Mouse (Mus musculus) myocyte (in vitro differentiated cells): Measurements from ENCODE around the gene Zfp618. TPM values are rescaled to one million over a fixed set of nuclear protein-coding genes. Genes with fewer than 3 reads are reported as not detected.

Experiments used
- H3K27me3 ChIP-seq: one replicate; pipeline ENCODE4 v1.6.1; 2011; ENCODE audit not compliant: control insufficient read depth, insufficient read depth, insufficient read length
- H3K36me3 ChIP-seq: one replicate; pipeline ENCODE4 v1.6.1; 2011; ENCODE audit not compliant: control insufficient read depth, insufficient read depth
- H3K4me2 ChIP-seq: one replicate; pipeline ENCODE4 v1.6.1; 2011; ENCODE audit warnings: low read depth, control low read depth
- H3K4me3 ChIP-seq: one replicate; pipeline ENCODE4 v1.5.1; 2011; ENCODE audit warnings: mild to moderate bottlenecking, control low read depth, moderate library complexity
- H3K79me2 ChIP-seq: one replicate; pipeline ENCODE4 v1.6.1; 2011; ENCODE audit not compliant: control insufficient read depth, insufficient read depth
- H3ac ChIP-seq: one replicate; pipeline ENCODE4 v1.6.1; 2011; ENCODE audit not compliant: control insufficient read depth, insufficient read length
- CEBPB ChIP-seq: IDR thresholded peaks from 2 replicates; pipeline ENCODE4 v1.6.1; 2011; ENCODE audit warnings: mild to moderate bottlenecking, moderate library complexity; ENCODE audit not compliant: poor library complexity, insufficient read depth, severe bottlenecking
- E2F4 ChIP-seq: IDR thresholded peaks from one replicate; pipeline ENCODE4 v1.6.1; 2011; ENCODE audit warnings: mild to moderate bottlenecking, control low read depth, moderate library complexity; ENCODE audit not compliant: insufficient read depth
- MAX ChIP-seq: IDR thresholded peaks from one replicate; pipeline ENCODE4 v1.6.1; 2011; ENCODE audit warnings: low read depth, mild to moderate bottlenecking, control low read depth
- MYOD1 ChIP-seq, 3 experiments: IDR thresholded peaks; one replicate each; pipeline ENCODE4 v1.6.1; 2011; ENCODE audit warnings: control low read depth in 2 of 3, low read depth in 2 of 3, mild to moderate bottlenecking in 2 of 3, moderate library complexity in 1 of 3; ENCODE audit not compliant: insufficient read length in 2 of 3, control insufficient read depth in 1 of 3
- MYOG ChIP-seq, 3 experiments: IDR thresholded peaks; one replicate each; pipeline ENCODE4 v1.6.1; 2011; ENCODE audit warnings: control low read depth in 2 of 3, low read depth in 2 of 3, mild to moderate bottlenecking in 2 of 3; ENCODE audit not compliant: insufficient read length in 2 of 3, control insufficient read depth in 1 of 3, insufficient read depth in 1 of 3
- POLR2A ChIP-seq: IDR thresholded peaks from one replicate; pipeline ENCODE4 v1.6.1; 2011; ENCODE audit warnings: low read depth, mild to moderate bottlenecking, control low read depth, moderate library complexity; ENCODE audit not compliant: insufficient read length
- POLR2AphosphoS2 ChIP-seq: IDR thresholded peaks from one replicate; pipeline ENCODE4 v1.6.1; 2011; ENCODE audit warnings: low read depth, control low read depth; ENCODE audit not compliant: insufficient read length
- REST ChIP-seq: IDR thresholded peaks from one replicate; pipeline ENCODE4 v1.6.1; 2011; ENCODE audit warnings: mild to moderate bottlenecking, control low read depth, moderate library complexity; ENCODE audit not compliant: insufficient read depth, insufficient read length
- SRF ChIP-seq: IDR thresholded peaks from one replicate; pipeline ENCODE4 v1.6.1; 2011; ENCODE audit warnings: low read depth; ENCODE audit not compliant: control insufficient read depth, insufficient read length
- TCF12 ChIP-seq: IDR thresholded peaks from one replicate; pipeline ENCODE4 v1.6.1; 2011; ENCODE audit warnings: mild to moderate bottlenecking, control low read depth; ENCODE audit not compliant: poor library complexity, insufficient read depth, severe bottlenecking
- TCF3 ChIP-seq: IDR thresholded peaks from one replicate; pipeline ENCODE4 v1.6.1; 2011; ENCODE audit warnings: low read depth, control low read depth; ENCODE audit not compliant: insufficient read length
- USF1 ChIP-seq: IDR thresholded peaks from one replicate; pipeline ENCODE4 v1.6.1; 2011; ENCODE audit warnings: low read depth, mild to moderate bottlenecking, control low read depth, moderate library complexity
- polyA plus RNA-seq: library from polyadenylated mRNA; unstranded; fragments of >200 nt; fragmentation: generic; extraction: Trizol; gene quantifications from one replicate; pipeline ENCODE4 v1.2.1, GENCODE M21; 2012; ENCODE audit warnings: missing spikeins

Zfp618 gene
- polyA plus RNA-seq, 1 experiment = not detected

DNA sequence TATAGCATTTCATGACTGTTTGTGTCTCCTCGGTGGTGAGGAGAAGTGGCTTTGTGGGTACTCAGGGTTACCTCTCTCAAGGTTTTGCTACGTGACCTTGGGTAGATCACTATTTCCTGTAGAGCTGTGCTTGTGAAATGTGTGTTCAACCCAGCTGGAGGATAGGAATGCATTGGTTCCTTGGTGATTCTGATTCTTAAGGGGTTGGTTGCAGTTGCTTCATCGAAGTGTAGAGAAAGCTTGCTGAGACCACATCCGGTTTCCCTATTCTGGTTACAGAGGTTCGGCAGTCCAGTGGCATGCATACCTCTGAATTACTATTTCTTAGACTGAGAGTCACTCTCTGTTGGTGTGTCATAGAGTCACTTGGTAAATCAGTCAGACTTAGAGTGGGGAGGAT lies 4.2 kb downstream of the Zfp618 start:
- Histone ChIP-seq H3K4me2 (no peak overlapping the region), H3K4me3 (no peak overlapping the region), H3ac (no peak overlapping the region), H3K36me3 (no peaks in the 10 kb centered on the region), H3K79me2 (no peaks in the 10 kb centered on the region), H3K27me3 (peaks cover 5% of the 10 kb centered on the region)
- TF ChIP-seq REST (no peak), USF1 (no peak), E2F4 (no peak), POLR2AphosphoS2 (no peak), SRF (no peak), MYOG (IDR thresholded peaks at IDR 0.05; ENCODE audit: control insufficient read depth in 1 of 3, insufficient read depth in 1 of 3, insufficient read length in 2 of 3, low read depth in 2 of 3) (no peak), MAX (no peak), TCF3 (no peak), TCF12 (no peak), CEBPB (no peak), MYOD1 (IDR thresholded peaks at IDR 0.05; ENCODE audit: control insufficient read depth in 1 of 3, insufficient read length in 2 of 3, low read depth in 2 of 3) (no peak), POLR2A (no peak)

DNA sequence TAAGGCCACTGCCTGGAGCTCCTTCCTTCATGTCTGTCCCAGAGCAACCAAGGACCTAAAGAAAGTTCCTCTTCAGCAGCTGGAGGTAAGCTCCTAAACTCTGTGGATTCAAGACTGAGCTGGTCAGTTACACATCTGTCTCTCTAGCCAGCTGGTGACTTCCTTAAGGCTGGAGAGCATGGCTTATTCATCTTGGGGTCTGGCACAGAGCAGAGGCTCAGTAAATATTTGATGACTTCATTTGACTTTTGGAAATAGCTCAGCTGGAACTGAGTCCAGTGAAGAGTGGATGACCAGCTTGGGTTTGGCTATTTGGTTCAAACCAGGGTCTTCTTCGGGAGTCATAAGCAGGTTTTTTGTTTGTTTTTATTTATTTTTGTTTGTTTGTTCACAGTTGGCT lies 6.6 kb downstream of the Zfp618 start:
- no peak overlapping the region for H3K4me2 ChIP-seq
- H3K36me3 ChIP-seq = no peaks in the 10 kb centered on the region
- no peak overlapping the region for H3ac ChIP-seq
- H3K79me2 ChIP-seq = no peaks in the 10 kb centered on the region
- H3K27me3 ChIP-seq = peaks cover 5% of the 10 kb centered on the region
- TF ChIP-seq TCF12 (no peak), MYOG (IDR thresholded peaks at IDR 0.05; ENCODE audit: control insufficient read depth in 1 of 3, insufficient read depth in 1 of 3, insufficient read length in 2 of 3, low read depth in 2 of 3) (no peak), POLR2AphosphoS2 (no peak), USF1 (no peak), SRF (no peak), TCF3 (no peak), CEBPB (no peak), MYOD1 (IDR thresholded peaks at IDR 0.05; ENCODE audit: control insufficient read depth in 1 of 3, insufficient read length in 2 of 3, low read depth in 2 of 3) (no peak), POLR2A (no peak), E2F4 (no peak), MAX (no peak), REST (no peak)
- no peak overlapping the region for H3K4me3 ChIP-seq

DNA sequence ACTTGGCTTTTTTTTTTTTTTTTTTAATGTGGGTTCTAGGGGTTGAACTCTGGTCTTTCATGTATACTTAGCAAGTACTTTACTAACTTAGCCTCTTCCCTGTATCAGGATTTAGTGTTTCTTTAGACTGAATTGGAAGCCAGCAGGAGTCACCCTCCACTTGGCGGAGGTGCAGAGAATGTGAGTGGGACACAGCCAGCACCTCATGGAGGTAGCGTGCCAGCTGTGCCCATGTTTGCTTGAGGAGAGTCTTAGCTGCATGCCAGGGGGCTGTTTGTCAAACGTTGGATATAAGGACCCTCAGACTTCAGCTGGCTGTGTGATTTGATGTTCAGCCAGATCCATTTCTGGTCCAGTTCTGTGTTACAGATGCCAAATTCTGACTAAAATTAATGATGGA lies 7.7 kb downstream of the Zfp618 start:
- H3ac ChIP-seq = no peak overlapping the region
- no peak for TF ChIP-seq REST
- no peak for TF ChIP-seq MAX
- TF ChIP-seq TCF3 = no peak

DNA sequence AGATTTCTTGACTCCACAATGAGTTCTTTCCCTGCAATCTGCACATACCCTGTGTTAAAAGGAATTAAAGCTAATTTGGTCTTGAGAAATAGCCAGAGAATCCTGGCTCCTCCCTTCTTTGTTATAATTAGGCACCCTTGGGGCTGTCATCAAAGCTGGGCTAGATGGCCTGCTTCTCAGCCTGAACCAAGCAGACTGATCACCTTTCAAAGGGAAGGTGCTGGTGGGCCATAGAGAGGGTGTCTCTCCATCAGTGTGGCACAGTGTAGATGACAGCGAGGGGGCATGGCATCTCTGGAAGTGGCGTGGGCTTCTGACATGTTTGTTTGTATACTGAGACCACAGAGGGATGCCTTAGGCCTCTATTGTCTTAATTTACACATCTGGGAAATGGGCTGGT lies 9.5 kb downstream of the Zfp618 start:
- no peak overlapping the region for H3K4me3 ChIP-seq
- no peaks in the 10 kb centered on the region for H3K79me2 ChIP-seq
- TF ChIP-seq TCF12 (no peak), REST (no peak), MAX (no peak), MYOG (IDR thresholded peaks at IDR 0.05; ENCODE audit: control insufficient read depth in 1 of 3, insufficient read depth in 1 of 3, insufficient read length in 2 of 3, low read depth in 2 of 3) (no peak), POLR2AphosphoS2 (no peak), CEBPB (no peak), E2F4 (no peak), SRF (no peak), POLR2A (no peak), USF1 (no peak), MYOD1 (IDR thresholded peaks at IDR 0.05; ENCODE audit: control insufficient read depth in 1 of 3, insufficient read length in 2 of 3, low read depth in 2 of 3) (no peak), TCF3 (no peak)
- H3K36me3 ChIP-seq = no peaks in the 10 kb centered on the region
- no peak overlapping the region for H3K4me2 ChIP-seq
- peaks cover 21% of the 10 kb centered on the region for H3K27me3 ChIP-seq
- H3ac ChIP-seq = no peak overlapping the region

More for the DNA sequence above, 7.7 kb downstream of the Zfp618 start:
- H3K27me3 ChIP-seq = peaks cover 14% of the 10 kb centered on the region
- H3K4me2 ChIP-seq = no peak overlapping the region
- no peaks in the 10 kb centered on the region for H3K79me2 ChIP-seq
- H3K4me3 ChIP-seq = no peak overlapping the region
- no peaks in the 10 kb centered on the region for H3K36me3 ChIP-seq

DNA sequence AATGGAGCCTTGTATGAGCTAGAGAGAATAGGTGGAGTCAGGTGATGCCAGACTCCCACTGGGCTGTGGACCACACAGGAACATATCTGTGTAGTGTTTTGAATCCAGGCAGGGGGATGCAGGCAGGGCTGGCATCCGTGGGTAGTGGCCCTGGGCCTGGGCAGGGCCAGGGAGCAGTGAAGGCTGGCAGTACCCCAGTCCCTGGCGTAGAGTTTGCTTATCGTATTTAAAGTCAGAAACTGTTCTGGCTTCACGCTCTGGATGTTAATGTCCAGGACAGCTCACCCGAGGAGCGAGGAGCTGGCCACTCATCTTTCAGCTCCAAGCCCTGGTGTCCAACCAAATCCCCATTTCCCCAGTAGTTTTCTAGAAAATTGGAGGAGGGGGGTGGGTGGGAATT lies 10.2 kb downstream of the Zfp618 start:
- no peak overlapping the region for H3K4me3 ChIP-seq
- no peak overlapping the region for H3ac ChIP-seq
- peaks cover 21% of the 10 kb centered on the region for H3K27me3 ChIP-seq
- H3K4me2 ChIP-seq = no peak overlapping the region
- H3K36me3 ChIP-seq = no peaks in the 10 kb centered on the region
- TF ChIP-seq TCF12 (no peak), MYOG (IDR thresholded peaks at IDR 0.05; ENCODE audit: control insufficient read depth in 1 of 3, insufficient read depth in 1 of 3, insufficient read length in 2 of 3, low read depth in 2 of 3) (no peak)
- H3K79me2 ChIP-seq = no peaks in the 10 kb centered on the region
